Mouse (Mus musculus): Measurements from ENCODE around the gene Oosp2.

The Oosp2 gene

GRCm38 (mm10) chr19:11660459-11660858 lies at the start of gene Oosp2:
Gene Oosp2 (minus strand): TSS chr19:11660559.
- DNase-seq (ENCODE audit: low read depth in 1 of 2, low spot score in 2 of 2) = no peak

- no peak for DNase-seq (ENCODE audit: low read depth in 1 of 2, low spot score in 2 of 2)
Measured at GRCm38 (mm10) chr19:11698342-11698741, 38.0 kb upstream of the Oosp2 start.

GRCm38 (mm10) chr19:11696755-11697154 lies 36.4 kb upstream of the Oosp2 start, which contains the start of gene Oosp3:
Gene Oosp3 (plus strand): TSS chr19:11697055.
- no peak for DNase-seq (ENCODE audit: low read depth in 1 of 2, low spot score in 2 of 2)

GRCm38 (mm10) chr19:11691454-11691853 lies 31.1 kb upstream of the Oosp2 start:
- DNase-seq (ENCODE audit: low read depth in 1 of 2, low spot score in 2 of 2) = no peak

- no peak for DNase-seq (ENCODE audit: low read depth in 1 of 2, low spot score in 2 of 2)
Measured at GRCm38 (mm10) chr19:11690839-11691238, 30.5 kb upstream of the Oosp2 start, which contains the start of gene Oosp1. Gene Oosp1 (minus strand): TSS chr19:11691150.

- DNase-seq (ENCODE audit: low read depth in 1 of 2, low spot score in 2 of 2) = no peak
Measured at GRCm38 (mm10) chr19:11661562-11661961, 1.2 kb upstream of the Oosp2 start.

- DNase-seq (ENCODE audit: low read depth in 1 of 2, low spot score in 2 of 2) = no peak
Measured at GRCm38 (mm10) chr19:11659142-11659541, 1.2 kb downstream of the Oosp2 start.

- DNase-seq (ENCODE audit: low read depth in 1 of 2, low spot score in 2 of 2) = no peak
Measured at GRCm38 (mm10) chr19:11649564-11649963, 10.8 kb downstream of the Oosp2 start.

- no peak for DNase-seq (ENCODE audit: low read depth in 1 of 2, low spot score in 2 of 2)
Measured at GRCm38 (mm10) chr19:11646166-11646565, 14.2 kb downstream of the Oosp2 start.

- no peak for DNase-seq (ENCODE audit: low read depth in 1 of 2, low spot score in 2 of 2)
Measured at GRCm38 (mm10) chr19:11640732-11641131, 19.6 kb downstream of the Oosp2 start, which contains the start of gene Ms4a3. Gene Ms4a3 (minus strand): TSS chr19:11640851.

GRCm38 (mm10) chr19:11639038-11639437 lies 21.3 kb downstream of the Oosp2 start:
- no peak for DNase-seq (ENCODE audit: low read depth in 1 of 2, low spot score in 2 of 2)

- DNase-seq (ENCODE audit: low read depth in 1 of 2, low spot score in 2 of 2) = no peak
Measured at GRCm38 (mm10) chr19:11635572-11635971, 24.8 kb downstream of the Oosp2 start.

GRCm38 (mm10) chr19:11634330-11634729 lies 26.0 kb downstream of the Oosp2 start:
- no peak for DNase-seq (ENCODE audit: low read depth in 1 of 2, low spot score in 2 of 2)

GRCm38 (mm10) chr19:11633732-11634131 lies 26.6 kb downstream of the Oosp2 start:
- DNase-seq (ENCODE audit: low read depth in 1 of 2, low spot score in 2 of 2) = no peak

GRCm38 (mm10) chr19:11625231-11625630 lies 35.1 kb downstream of the Oosp2 start:
- DNase-seq (ENCODE audit: low read depth in 1 of 2, low spot score in 2 of 2) = no peak

- no peak for DNase-seq (ENCODE audit: low read depth in 1 of 2, low spot score in 2 of 2)
Measured at GRCm38 (mm10) chr19:11624800-11625199, 35.6 kb downstream of the Oosp2 start.

GRCm38 (mm10) chr19:11623551-11623950 lies 36.8 kb downstream of the Oosp2 start, which contains the start of gene Ms4a2:
Gene Ms4a2 (minus strand): TSS chr19:11623719.
- no peak for DNase-seq (ENCODE audit: low read depth in 1 of 2, low spot score in 2 of 2)

GRCm38 (mm10) chr19:11617983-11618382 lies 42.4 kb downstream of the Oosp2 start:
- DNase-seq (ENCODE audit: low read depth in 1 of 2, low spot score in 2 of 2) = no peak

GRCm38 (mm10) chr19:11614805-11615204 lies 45.6 kb downstream of the Oosp2 start:
- no peak for DNase-seq (ENCODE audit: low read depth in 1 of 2, low spot score in 2 of 2)

GRCm38 (mm10) chr19:11613776-11614443 lies 46.4 kb downstream of the Oosp2 start:
- no peak for DNase-seq (ENCODE audit: low read depth in 1 of 2, low spot score in 2 of 2)

- no peak for DNase-seq (ENCODE audit: low read depth in 1 of 2, low spot score in 2 of 2)
Measured at GRCm38 (mm10) chr19:11613084-11613483, 47.3 kb downstream of the Oosp2 start.

- DNase-seq (ENCODE audit: low read depth in 1 of 2, low spot score in 2 of 2) = no peak
Measured at GRCm38 (mm10) chr19:11612293-11612692, 48.1 kb downstream of the Oosp2 start.

- no peak for DNase-seq (ENCODE audit: low read depth in 1 of 2, low spot score in 2 of 2)
Measured at GRCm38 (mm10) chr19:11611541-11611945, 48.8 kb downstream of the Oosp2 start.

All from monocyte, adult 2 months (primary cell).